Mouse (Mus musculus): ENCODE measurements around the gene 4930503B20Rik. TPM values are rescaled to one million over a fixed set of nuclear protein-coding genes. Genes with fewer than 3 reads are reported as not detected.
A peak's percentile ranks its signal among the peaks of the same experiment; 100 is the strongest.

4930503B20Rik gene
- polyA plus RNA-seq, 1 experiment from 2014 or later = not detected

GRCm38 (mm10) chr3:146611261-146611660 is 39.9 kb downstream of the 4930503B20Rik start:
- peaks cover 9% of the 10 kb centered on the region for H3K4me1 ChIP-seq (replicated peaks)
- H3K36me3 ChIP-seq = no peaks in the 10 kb centered on the region
- H3K27me3 ChIP-seq = no peaks in the 10 kb centered on the region
- ATAC-seq = no peak
- no peak overlapping the region for H3K4me2 ChIP-seq (replicated peaks)
- H3K9me3 ChIP-seq = no peaks in the 10 kb centered on the region
- H3K9ac ChIP-seq (replicated peaks) = no peak overlapping the region
- 77% methylated on average over 4 of the region's 4 CpGs for WGBS
- no peak overlapping the region for H3K4me3 ChIP-seq (replicated peaks)
- no peak overlapping the region for H3K27ac ChIP-seq

GRCm38 (mm10) chr3:146610322-146610721 is 40.8 kb downstream of the 4930503B20Rik start:
- no peaks in the 10 kb centered on the region for H3K9me3 ChIP-seq
- H3K27me3 ChIP-seq = no peaks in the 10 kb centered on the region
- ATAC-seq = no peak
- peaks cover 9% of the 10 kb centered on the region for H3K4me1 ChIP-seq (replicated peaks)
- H3K9ac ChIP-seq (replicated peaks) = no peak overlapping the region
- H3K4me2 ChIP-seq (replicated peaks) = no peak overlapping the region
- 86% methylated on average over 10 of the region's 10 CpGs for WGBS
- H3K27ac ChIP-seq = no peak overlapping the region
- H3K36me3 ChIP-seq = no peaks in the 10 kb centered on the region
- no peak overlapping the region for H3K4me3 ChIP-seq (replicated peaks)

DNA sequence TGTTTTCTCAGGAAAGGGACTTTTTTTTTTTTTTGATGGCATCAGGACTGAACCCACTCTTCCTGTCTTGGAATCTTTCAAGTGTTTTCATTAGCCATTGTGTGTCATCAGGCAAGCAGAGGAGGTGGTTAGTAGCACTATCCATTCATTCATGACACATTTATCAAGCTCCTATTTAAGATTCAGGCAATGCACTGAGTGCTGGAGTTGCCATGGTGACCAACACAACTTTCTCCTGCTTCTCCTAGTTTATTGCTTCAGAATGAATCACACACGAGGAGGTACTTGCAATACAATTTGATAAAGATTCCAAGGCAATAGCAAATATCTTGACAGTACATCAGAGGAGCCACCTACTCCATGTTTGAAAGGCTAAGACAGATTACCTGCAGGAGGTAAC is 43.7 kb downstream of the 4930503B20Rik start:
- Histone ChIP-seq H3K4me3 (replicated peaks) (no peak overlapping the region), H3K27me3 (no peaks in the 10 kb centered on the region), H3K27ac (no peak overlapping the region; the same call in 1 of the 2 replicates), H3K4me1 (replicated peaks) (peaks cover 9% of the 10 kb centered on the region), H3K9me3 (no peaks in the 10 kb centered on the region), H3K4me2 (replicated peaks) (no peak overlapping the region), H3K36me3 (no peaks in the 10 kb centered on the region), H3K9ac (replicated peaks) (no peak overlapping the region)
- ATAC-seq = peak; percentile 63
- 8% methylated on average over 1 of the region's 1 CpGs for WGBS

DNA sequence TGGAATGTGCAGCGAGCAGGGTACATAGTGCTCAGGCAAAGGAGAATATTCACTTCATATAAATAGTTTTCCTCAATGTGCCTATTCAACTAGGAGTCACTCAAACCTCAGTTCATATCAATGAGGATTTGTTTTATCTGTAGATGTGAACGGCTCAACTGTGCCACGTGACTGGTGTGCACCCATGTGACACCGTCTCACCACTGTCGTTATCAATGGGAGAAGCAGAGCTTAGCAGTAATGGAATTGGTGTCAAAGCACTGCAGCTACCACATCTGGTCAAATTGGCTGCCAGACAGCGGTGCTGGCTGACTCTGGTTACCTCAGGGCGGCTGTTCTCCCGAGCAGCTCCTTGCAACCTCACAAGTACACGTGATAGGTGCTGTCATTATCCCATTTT is 46.5 kb downstream of the 4930503B20Rik start:
- H3K4me2 ChIP-seq (replicated peaks) = no peak overlapping the region
- peaks cover 9% of the 10 kb centered on the region for H3K4me1 ChIP-seq (replicated peaks)
- WGBS = 89% methylated on average over 9 of the region's 9 CpGs
- H3K27ac ChIP-seq = no peak overlapping the region
- H3K36me3 ChIP-seq = no peaks in the 10 kb centered on the region
- H3K9me3 ChIP-seq = no peaks in the 10 kb centered on the region
- no peak overlapping the region for H3K9ac ChIP-seq (replicated peaks)
- H3K4me3 ChIP-seq (replicated peaks) = no peak overlapping the region
- no peak for ATAC-seq
- no peaks in the 10 kb centered on the region for H3K27me3 ChIP-seq

- Histone ChIP-seq H3K4me3 (replicated peaks) (no peak overlapping the region), H3K27ac (no peak overlapping the region), H3K9me3 (no peaks in the 10 kb centered on the region), H3K27me3 (no peaks in the 10 kb centered on the region), H3K9ac (replicated peaks) (no peak overlapping the region), H3K4me1 (replicated peaks) (peaks cover 4% of the 10 kb centered on the region), H3K4me2 (replicated peaks) (no peak overlapping the region), H3K36me3 (no peaks in the 10 kb centered on the region)
- ATAC-seq = no peak
- WGBS = 90% methylated on average over 3 of the region's 3 CpGs
These were observed 48.6 kb downstream of the 4930503B20Rik start for GRCm38 (mm10) chr3:146602531-146602930.

DNA sequence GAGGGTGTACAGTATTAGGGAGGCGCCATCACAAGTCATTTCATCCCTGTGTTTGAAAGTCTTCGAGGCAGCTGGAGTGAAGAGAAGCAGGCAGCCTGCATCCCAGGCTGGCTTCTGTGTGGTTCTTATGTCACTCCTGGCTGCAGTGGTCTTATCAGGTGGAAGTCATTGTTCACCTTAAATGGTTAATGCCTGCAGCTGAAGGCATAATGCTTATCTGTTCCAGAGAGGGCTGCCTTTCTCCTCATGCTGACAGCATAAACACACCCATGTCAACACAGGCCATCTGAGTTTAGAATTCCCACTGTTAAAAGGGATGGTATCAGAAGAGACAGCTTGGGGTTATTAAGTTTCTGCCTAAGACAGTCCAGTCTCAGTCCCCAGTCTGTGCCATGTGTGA is 49.9 kb downstream of the 4930503B20Rik start:
- WGBS = 93% methylated on average over 2 of the region's 2 CpGs
- no peaks in the 10 kb centered on the region for H3K4me1 ChIP-seq (replicated peaks)

GRCm38 (mm10) chr3:146599198-146599900 is 51.8 kb downstream of the 4930503B20Rik start:
- H3K4me1 ChIP-seq (replicated peaks) = no peaks in the 10 kb centered on the region
- no peaks in the 10 kb centered on the region for H3K36me3 ChIP-seq
- WGBS = 89% methylated on average over 6 of the region's 6 CpGs
- H3K27me3 ChIP-seq = no peaks in the 10 kb centered on the region
- H3K4me2 ChIP-seq (replicated peaks) = no peak overlapping the region
- H3K9me3 ChIP-seq = no peaks in the 10 kb centered on the region
- H3K9ac ChIP-seq (replicated peaks) = no peak overlapping the region
- H3K27ac ChIP-seq = no peak overlapping the region
- ATAC-seq = no peak
- no peak overlapping the region for H3K4me3 ChIP-seq (replicated peaks)

More for the DNA sequence above, 49.9 kb downstream of the 4930503B20Rik start:
- Histone ChIP-seq H3K4me3 (replicated peaks) (no peak overlapping the region), H3K36me3 (no peaks in the 10 kb centered on the region), H3K4me2 (replicated peaks) (no peak overlapping the region), H3K27ac (no peak overlapping the region), H3K9me3 (no peaks in the 10 kb centered on the region), H3K9ac (replicated peaks) (no peak overlapping the region), H3K27me3 (no peaks in the 10 kb centered on the region)
- no peak for ATAC-seq

DNA sequence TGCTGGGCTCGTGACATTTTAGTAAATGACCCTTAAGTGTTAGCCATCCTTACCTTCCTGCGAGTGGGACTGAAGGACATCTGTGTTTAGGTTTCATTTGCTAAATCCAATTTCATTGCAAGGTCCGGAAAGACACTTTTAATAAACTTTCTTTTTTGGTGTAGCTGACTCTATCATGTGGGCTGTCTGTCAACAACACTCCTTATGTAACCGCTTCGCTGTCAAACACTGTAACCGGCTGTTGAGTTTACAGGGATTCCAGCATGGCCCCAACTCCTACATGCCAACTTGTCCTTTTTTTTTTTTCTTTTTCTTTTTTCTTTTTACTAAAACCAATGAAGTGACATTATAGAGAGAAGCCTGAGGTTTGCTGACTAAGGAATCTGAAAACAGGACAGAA is 52.7 kb downstream of the 4930503B20Rik start:
- no peaks in the 10 kb centered on the region for H3K4me1 ChIP-seq (replicated peaks)
- H3K9me3 ChIP-seq = no peaks in the 10 kb centered on the region
- no peak overlapping the region for H3K27ac ChIP-seq
- no peak for ATAC-seq
- no peaks in the 10 kb centered on the region for H3K36me3 ChIP-seq
- H3K4me3 ChIP-seq (replicated peaks) = no peak overlapping the region
- 89% methylated on average over 6 of the region's 6 CpGs for WGBS
- no peaks in the 10 kb centered on the region for H3K27me3 ChIP-seq
- no peak overlapping the region for H3K9ac ChIP-seq (replicated peaks)
- no peak overlapping the region for H3K4me2 ChIP-seq (replicated peaks)

DNA sequence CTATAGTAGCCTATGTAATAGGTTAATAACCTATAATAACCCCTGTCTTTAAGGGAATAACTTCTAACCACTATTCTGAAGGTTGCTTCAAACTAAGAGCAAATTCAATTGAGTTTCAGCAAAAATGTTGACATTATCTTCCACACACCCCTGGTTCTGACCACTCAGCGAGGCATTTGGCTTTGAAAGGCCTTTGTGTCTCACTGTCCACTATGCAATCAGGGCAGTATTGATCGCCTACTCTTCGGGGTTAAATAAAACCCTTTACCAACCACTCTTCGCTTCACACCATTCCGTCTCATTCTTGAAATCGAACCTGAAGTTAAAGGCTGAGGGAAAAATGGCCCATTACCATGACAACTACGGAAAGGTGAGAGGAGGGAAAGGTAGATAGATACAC is 54.3 kb downstream of the 4930503B20Rik start:
- H3K36me3 ChIP-seq = no peaks in the 10 kb centered on the region
- no peaks in the 10 kb centered on the region for H3K27me3 ChIP-seq
- H3K9me3 ChIP-seq = no peaks in the 10 kb centered on the region
- H3K27ac ChIP-seq = no peak overlapping the region
- H3K4me3 ChIP-seq (replicated peaks) = no peak overlapping the region
- no peak overlapping the region for H3K4me2 ChIP-seq (replicated peaks)
- H3K4me1 ChIP-seq (replicated peaks) = no peaks in the 10 kb centered on the region
- 90% methylated on average over 7 of the region's 7 CpGs for WGBS
- H3K9ac ChIP-seq (replicated peaks) = no peak overlapping the region
- ATAC-seq = no peak

GRCm38 (mm10) chr3:146596387-146596786 is 54.7 kb downstream of the 4930503B20Rik start:
- Histone ChIP-seq H3K36me3 (no peaks in the 10 kb centered on the region), H3K9me3 (no peaks in the 10 kb centered on the region), H3K4me2 (replicated peaks) (no peak overlapping the region), H3K4me1 (replicated peaks) (no peaks in the 10 kb centered on the region), H3K4me3 (replicated peaks) (no peak overlapping the region), H3K27me3 (no peaks in the 10 kb centered on the region), H3K9ac (replicated peaks) (no peak overlapping the region), H3K27ac (no peak overlapping the region)
- no peak for ATAC-seq
- WGBS = 90% methylated on average over 8 of the region's 8 CpGs

GRCm38 (mm10) chr3:146595440-146595839 is 55.7 kb downstream of the 4930503B20Rik start:
- H3K27me3 ChIP-seq = no peaks in the 10 kb centered on the region
- H3K36me3 ChIP-seq = no peaks in the 10 kb centered on the region
- H3K4me2 ChIP-seq (replicated peaks) = no peak overlapping the region
- no peaks in the 10 kb centered on the region for H3K4me1 ChIP-seq (replicated peaks)
- no peak overlapping the region for H3K27ac ChIP-seq
- H3K9me3 ChIP-seq = no peaks in the 10 kb centered on the region
- no peak for ATAC-seq
- no peak overlapping the region for H3K4me3 ChIP-seq (replicated peaks)
- H3K9ac ChIP-seq (replicated peaks) = no peak overlapping the region
- WGBS = 92% methylated on average over 6 of the region's 6 CpGs

Measured in midbrain, embryonic 13.5 days (tissue).